Mouse (Mus musculus): Measurements from ENCODE around the gene Chd4. TPM values are rescaled to one million over a fixed set of nuclear protein-coding genes. Genes with fewer than 3 reads are reported as not detected.
"Not testable (repeated sequence)": the region's sequence is repeated elsewhere in the genome, so short reads cannot be mapped to it uniquely, and the experiment has no call there.

The Chd4 gene
- polyA plus RNA-seq (2014; fragmentation: Nextera tagmentation; extraction: Ambion mirVana): 82.5 and 92.4 TPM in 2 replicates

GRCm38 (mm10) chr6:125095391-125096278 is at the start of gene Chd4:
TSS of gene Chd4 (plus strand) at chr6:125095981.
- 2% methylated on average over 44 of the region's 45 CpGs for WGBS
- H3K9me3 ChIP-seq (ENCODE audit: low read depth, low read length): no peaks in the 10 kb centered on the region
- DNase-seq (peak; percentile 93), ATAC-seq (ENCODE audit: insufficient read depth) (peak; percentile 71)
- H3K4me1 ChIP-seq (ENCODE audit: insufficient read depth): peaks cover 31% of the 10 kb centered on the region
- H3K4me2 ChIP-seq: peak within 1 kb of the TSS; percentile 96
- peak within 1 kb of the TSS; percentile 93 for H3K4me3 ChIP-seq (ENCODE audit: low read depth, low read length)
- peaks cover 31% of the 10 kb centered on the region for H3K36me3 ChIP-seq (ENCODE audit: insufficient read depth)
- peak within 1 kb of the TSS; percentile 96 for H3K27ac ChIP-seq (ENCODE audit: low read depth)
- H3K27me3 ChIP-seq (ENCODE audit: insufficient read depth, low read length): no peaks in the 10 kb centered on the region
- H3K9ac ChIP-seq: peak within 1 kb of the TSS; percentile 86
- no peak for TF ChIP-seq CTCF (IDR thresholded peaks at IDR 0.05; ENCODE audit: low read depth)

- Histone ChIP-seq H3K4me2 (no peak overlapping the region), H3K9ac (no peak overlapping the region), H3K9me3 (ENCODE audit: low read depth, low read length) (no peaks in the 10 kb centered on the region), H3K4me3 (ENCODE audit: low read depth, low read length) (no peak overlapping the region), H3K27ac (ENCODE audit: low read depth) (no peak overlapping the region), H3K36me3 (ENCODE audit: insufficient read depth) (peaks cover 79% of the 10 kb centered on the region), H3K27me3 (ENCODE audit: insufficient read depth, low read length) (no peaks in the 10 kb centered on the region), H3K4me1 (ENCODE audit: insufficient read depth) (no peaks in the 10 kb centered on the region)
- DNase-seq (peak; percentile 92), ATAC-seq (ENCODE audit: insufficient read depth) (peak; percentile 45; the same call in 1 of the 2 replicates)
- WGBS: 28% methylated on average over 5 of the region's 5 CpGs
- peak; percentile 94 for TF ChIP-seq CTCF (IDR thresholded peaks at IDR 0.05; ENCODE audit: low read depth)
Observed at GRCm38 (mm10) chr6:125046691-125047090, 49.1 kb upstream of the Chd4 start.

GRCm38 (mm10) chr6:125049678-125050077 is 46.1 kb upstream of the Chd4 start, which contains the start of gene Acrbp:
TSS of gene Acrbp (plus strand) at chr6:125049689.
- Histone ChIP-seq H3K9ac (no peak within 1 kb of the TSS), H3K27me3 (ENCODE audit: insufficient read depth, low read length) (no peaks in the 10 kb centered on the region), H3K9me3 (ENCODE audit: low read depth, low read length) (no peaks in the 10 kb centered on the region), H3K4me2 (peak within 1 kb of the TSS; percentile 40), H3K4me1 (ENCODE audit: insufficient read depth) (no peaks in the 10 kb centered on the region), H3K27ac (ENCODE audit: low read depth) (no peak within 1 kb of the TSS), H3K36me3 (ENCODE audit: insufficient read depth) (peaks cover 91% of the 10 kb centered on the region), H3K4me3 (ENCODE audit: low read depth, low read length) (no peak within 1 kb of the TSS)
- DNase-seq: peak; percentile 30
- no peak for TF ChIP-seq CTCF (IDR thresholded peaks at IDR 0.05; ENCODE audit: low read depth)
- no peak for ATAC-seq (ENCODE audit: insufficient read depth)
- WGBS: 32% methylated on average over 20 of the region's 20 CpGs

- ATAC-seq (ENCODE audit: insufficient read depth): no peak
- peak; percentile 31 for DNase-seq
- no peak overlapping the region for H3K4me2 ChIP-seq
- H3K4me1 ChIP-seq (ENCODE audit: insufficient read depth): no peaks in the 10 kb centered on the region
- no peak overlapping the region for H3K27ac ChIP-seq (ENCODE audit: low read depth)
- H3K4me3 ChIP-seq (ENCODE audit: low read depth, low read length): no peak overlapping the region
- H3K36me3 ChIP-seq (ENCODE audit: insufficient read depth): peaks cover 83% of the 10 kb centered on the region
- H3K27me3 ChIP-seq (ENCODE audit: insufficient read depth, low read length): no peaks in the 10 kb centered on the region
- 56% methylated on average over 5 of the region's 5 CpGs for WGBS
- H3K9me3 ChIP-seq (ENCODE audit: low read depth, low read length): no peaks in the 10 kb centered on the region
- H3K9ac ChIP-seq: no peak overlapping the region
- TF ChIP-seq CTCF (IDR thresholded peaks at IDR 0.05; ENCODE audit: low read depth): peak; percentile 47
Observed at GRCm38 (mm10) chr6:125051237-125051636, 44.5 kb upstream of the Chd4 start.

- Histone ChIP-seq H3K4me2 (no peak overlapping the region), H3K4me3 (ENCODE audit: low read depth, low read length) (no peak overlapping the region), H3K4me1 (ENCODE audit: insufficient read depth) (0 out of 2 replicates have a peak, but pooled peaks cover 2% of the 10 kb centered on the region), H3K36me3 (ENCODE audit: insufficient read depth) (no peaks in the 10 kb centered on the region), H3K9me3 (ENCODE audit: low read depth, low read length) (no peaks in the 10 kb centered on the region), H3K27me3 (ENCODE audit: insufficient read depth, low read length) (no peaks in the 10 kb centered on the region), H3K9ac (no peak overlapping the region), H3K27ac (ENCODE audit: low read depth) (no peak overlapping the region)
- peak; percentile 57; the same call in 1 of the 2 replicates for ATAC-seq (ENCODE audit: insufficient read depth)
- no peak for TF ChIP-seq CTCF (IDR thresholded peaks at IDR 0.05; ENCODE audit: low read depth)
- peak; percentile 39 for DNase-seq
- 22% methylated on average over 6 of the region's 6 CpGs for WGBS
Observed at GRCm38 (mm10) chr6:125061493-125061892, 34.3 kb upstream of the Chd4 start.

GRCm38 (mm10) chr6:125062511-125062910 is 33.3 kb upstream of the Chd4 start:
- WGBS: 80% methylated on average over 5 of the region's 5 CpGs
- no peaks in the 10 kb centered on the region for H3K9me3 ChIP-seq (ENCODE audit: low read depth, low read length)

GRCm38 (mm10) chr6:125063906-125064305 is 31.9 kb upstream of the Chd4 start:
- Histone ChIP-seq H3K27ac (ENCODE audit: low read depth) (no peak overlapping the region), H3K4me3 (ENCODE audit: low read depth, low read length) (no peak overlapping the region), H3K27me3 (ENCODE audit: insufficient read depth, low read length) (no peaks in the 10 kb centered on the region), H3K9ac (no peak overlapping the region), H3K4me1 (ENCODE audit: insufficient read depth) (0 out of 2 replicates have a peak, but pooled peaks cover 1% of the 10 kb centered on the region), H3K36me3 (ENCODE audit: insufficient read depth) (no peaks in the 10 kb centered on the region), H3K9me3 (ENCODE audit: low read depth, low read length) (no peaks in the 10 kb centered on the region), H3K4me2 (no peak overlapping the region)
- DNase-seq (no peak), ATAC-seq (ENCODE audit: insufficient read depth) (no peak)
- no peak for TF ChIP-seq CTCF (IDR thresholded peaks at IDR 0.05; ENCODE audit: low read depth)
- WGBS: 73% methylated on average over 6 of the region's 6 CpGs

More at GRCm38 (mm10) chr6:125062511-125062910, 33.3 kb upstream of the Chd4 start:
- Histone ChIP-seq H3K4me1 (ENCODE audit: insufficient read depth) (0 out of 2 replicates have a peak, but pooled peaks cover 2% of the 10 kb centered on the region), H3K4me3 (ENCODE audit: low read depth, low read length) (no peak overlapping the region), H3K4me2 (no peak overlapping the region), H3K27ac (ENCODE audit: low read depth) (no peak overlapping the region), H3K36me3 (ENCODE audit: insufficient read depth) (no peaks in the 10 kb centered on the region), H3K9ac (no peak overlapping the region), H3K27me3 (ENCODE audit: insufficient read depth, low read length) (no peaks in the 10 kb centered on the region)
- no peak for DNase-seq
- TF ChIP-seq CTCF (IDR thresholded peaks at IDR 0.05; ENCODE audit: low read depth): no peak
- no peak for ATAC-seq (ENCODE audit: insufficient read depth)

- H3K27me3 ChIP-seq (ENCODE audit: insufficient read depth, low read length); H3K9ac ChIP-seq; H3K4me3 ChIP-seq (ENCODE audit: low read depth, low read length); ATAC-seq (ENCODE audit: insufficient read depth); H3K27ac ChIP-seq (ENCODE audit: low read depth); H3K4me1 ChIP-seq (ENCODE audit: insufficient read depth); H3K9me3 ChIP-seq (ENCODE audit: low read depth, low read length); H3K4me2 ChIP-seq; DNase-seq; H3K36me3 ChIP-seq (ENCODE audit: insufficient read depth): not testable (repeated sequence)
- no CpG with 5 or more reads among the region's 1 CpGs for WGBS
Observed at GRCm38 (mm10) chr6:125065223-125065622, 30.6 kb upstream of the Chd4 start.
